Mouse (Mus musculus) heart, embryonic 10.5 days (tissue): ENCODE measurements at regions not wholly inside any gene's neighbourhood (a gene's known extent, or its start where the extent isn't known, plus 50 kb on each side); places are given as distances from the start of the nearest gene placed in this dataset.

Source experiments
- DNase-seq: peaks from one replicate; pipeline ENCODE4 v3.0.0-alpha.2; 2017; ENCODE audit warnings: low spot score
- H3K27ac ChIP-seq: fragments of 300-500 bp; sonication (generic); 2 replicates; pipeline ENCODE4 v1.5.1; 2016; ENCODE audit warnings: mild to moderate bottlenecking
- H3K27me3 ChIP-seq: fragments of 300-500 bp; sonication (generic); 2 replicates; pipeline ENCODE4 v1.6.1; 2016; ENCODE audit warnings: mild to moderate bottlenecking; ENCODE audit not compliant: poor library complexity, insufficient read depth, severe bottlenecking
- H3K36me3 ChIP-seq: fragments of 300-500 bp; sonication (generic); 2 replicates; pipeline ENCODE4 v1.6.1; 2016; ENCODE audit warnings: mild to moderate bottlenecking, moderate library complexity
- H3K4me1 ChIP-seq: fragments of 300-500 bp; sonication (generic); 2 replicates; pipeline ENCODE4 v1.6.1; 2016; ENCODE audit warnings: mild to moderate bottlenecking
- H3K4me3 ChIP-seq: fragments of 300-500 bp; sonication (generic); 2 replicates; pipeline ENCODE4 v1.5.1; 2016; ENCODE audit warnings: mild to moderate bottlenecking, moderate library complexity
- H3K9me3 ChIP-seq: fragments of 300-500 bp; sonication (generic); 2 replicates; pipeline ENCODE4 v1.6.1; 2016; ENCODE audit warnings: mild to moderate bottlenecking, moderate library complexity
- WGBS: fragments of 180-500 bp; shearing (Covaris S2); methylation state at CpG from one replicate; pipeline ENCODE4 v1.1.7; 2016; 5-methylcytosine and 5-hydroxymethylcytosine counted together

DNA sequence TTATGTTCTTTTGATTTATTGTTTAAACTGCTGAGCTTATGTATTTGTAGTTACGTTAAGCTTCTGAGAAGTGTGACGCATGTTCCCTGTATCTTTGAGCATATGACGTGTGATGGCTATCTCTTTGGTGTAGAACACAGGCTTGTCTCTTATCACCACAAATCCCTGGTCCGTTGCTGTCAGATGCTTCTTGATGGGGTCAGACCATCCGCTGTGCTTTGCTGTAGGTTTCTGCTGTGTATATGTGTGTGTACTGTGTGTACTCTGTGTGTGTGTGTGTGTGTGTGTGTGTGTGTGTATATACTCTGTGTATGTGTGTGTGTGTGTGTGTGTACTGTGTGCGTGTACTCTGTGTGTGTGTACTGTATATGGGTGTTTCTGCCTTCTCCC lies 164.5 kb downstream of the Chic2 start:
- Histone ChIP-seq H3K36me3 (no peaks in the 10 kb centered on the region), H3K4me1 (peaks cover 42% of the 10 kb centered on the region), H3K9me3 (no peaks in the 10 kb centered on the region), H3K27me3 (peaks cover 6% of the 10 kb centered on the region; the same call in 1 of the 2 replicates), H3K4me3 (no peak overlapping the region), H3K27ac (no peak overlapping the region; the same call in 1 of the 2 replicates)
- 69% methylated on average over 6 of the region's 6 CpGs for WGBS
- no peak for DNase-seq

DNA sequence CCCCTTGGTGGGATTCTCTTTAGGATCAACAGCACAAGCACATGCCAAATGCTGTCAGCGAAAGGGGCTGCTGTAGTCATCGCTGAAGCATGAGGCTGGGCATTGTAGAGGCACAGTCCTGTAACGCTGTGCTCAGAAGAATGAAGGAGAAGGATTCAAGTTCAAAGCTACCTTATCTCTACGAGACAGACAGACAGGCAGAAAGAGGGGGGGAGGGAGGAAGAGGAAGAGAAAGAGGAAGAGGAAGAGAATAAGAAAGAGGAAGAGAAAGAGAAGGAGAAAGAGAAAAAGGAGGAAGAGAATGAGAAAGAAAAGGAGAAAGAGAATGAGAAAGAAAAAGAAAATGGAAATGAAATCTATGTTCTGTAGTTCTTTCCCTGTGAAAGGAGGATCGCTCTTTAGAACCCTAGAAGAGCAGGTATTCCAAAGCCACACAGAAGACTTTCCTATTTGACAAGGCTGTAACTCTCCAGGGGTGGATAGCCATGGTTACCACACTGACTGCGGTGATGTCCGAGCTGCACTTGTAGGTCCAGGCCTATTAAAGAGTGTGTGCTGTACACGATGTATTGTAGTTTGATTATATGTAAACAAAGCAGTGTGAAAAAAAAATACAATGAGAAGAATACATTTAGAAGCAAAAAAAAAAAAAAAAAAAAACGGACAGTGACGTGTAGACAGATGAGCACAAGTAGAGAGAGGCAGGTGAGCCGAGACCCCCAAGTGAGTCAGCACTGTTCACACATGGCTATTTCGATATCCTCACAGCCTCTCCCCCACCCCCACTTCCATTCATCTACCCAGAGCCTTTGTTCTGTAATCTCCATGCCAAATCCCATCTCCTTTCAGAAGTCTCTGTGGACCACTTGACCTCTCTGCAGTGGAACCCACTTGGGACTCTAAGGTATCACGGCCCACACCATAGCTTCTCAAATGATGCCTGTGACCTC lies 165.2 kb downstream of the Chic2 start:
- no peak for DNase-seq
- Histone ChIP-seq H3K4me1 (peaks cover 49% of the 10 kb centered on the region), H3K27ac (no peak overlapping the region), H3K36me3 (no peaks in the 10 kb centered on the region), H3K27me3 (peaks cover 6% of the 10 kb centered on the region; the same call in 1 of the 2 replicates), H3K4me3 (no peak overlapping the region), H3K9me3 (no peaks in the 10 kb centered on the region)
- 71% methylated on average over 13 of the region's 13 CpGs for WGBS

DNA sequence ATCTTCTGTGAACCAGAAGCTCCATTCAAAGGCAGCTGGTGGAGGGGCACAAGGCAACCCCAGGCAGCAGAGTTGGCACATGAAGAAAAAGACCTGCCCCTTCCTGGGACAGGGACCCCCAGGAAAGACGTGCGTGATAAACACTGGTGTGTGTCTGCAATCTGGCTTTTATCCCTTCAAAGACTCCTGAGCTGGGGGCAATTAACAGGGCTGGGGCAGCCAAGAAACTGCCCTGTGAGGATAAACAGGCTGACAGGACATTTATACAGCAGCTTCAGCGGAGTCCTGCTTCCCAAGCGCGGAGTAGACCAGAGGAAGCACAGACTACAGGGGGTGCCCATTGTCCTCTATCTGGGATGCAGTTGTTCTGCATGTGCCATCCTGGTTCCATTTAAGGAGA lies 167.0 kb downstream of the Chic2 start:
- WGBS: 26% methylated on average over 5 of the region's 5 CpGs
- H3K27ac ChIP-seq: peak overlapping the region; percentile 73
- no peak for DNase-seq
- no peak overlapping the region for H3K4me3 ChIP-seq
- no peaks in the 10 kb centered on the region for H3K36me3 ChIP-seq
- peaks cover 6% of the 10 kb centered on the region; the same call in 1 of the 2 replicates for H3K27me3 ChIP-seq
- H3K4me1 ChIP-seq: peaks cover 52% of the 10 kb centered on the region
- no peaks in the 10 kb centered on the region for H3K9me3 ChIP-seq

DNA sequence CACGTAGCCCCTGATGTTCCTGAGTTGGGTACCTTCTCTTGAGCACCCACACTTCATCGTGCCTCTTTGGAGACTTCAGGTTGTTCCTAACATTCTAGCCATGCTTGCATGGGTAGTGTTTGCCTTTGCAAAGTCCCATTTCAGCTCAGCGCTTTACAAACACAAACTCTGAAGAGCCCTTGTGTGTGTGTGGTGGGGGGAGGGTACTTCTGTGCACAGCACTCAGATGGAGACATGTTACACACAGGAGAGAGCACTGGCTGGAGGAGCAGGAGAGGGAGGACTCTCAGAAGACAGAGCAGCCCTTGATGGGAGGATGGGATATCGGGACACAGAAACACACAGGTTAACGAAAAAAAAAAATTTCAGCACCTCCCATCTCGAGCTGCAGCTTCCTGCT lies 167.4 kb downstream of the Chic2 start:
- 58% methylated on average over 6 of the region's 6 CpGs for WGBS
- Histone ChIP-seq H3K27ac (0 out of 2 replicates have a peak overlapping the region, but pooled peaks have one; percentile 73), H3K36me3 (no peaks in the 10 kb centered on the region), H3K27me3 (peaks cover 6% of the 10 kb centered on the region; the same call in 1 of the 2 replicates), H3K4me3 (no peak overlapping the region), H3K4me1 (peaks cover 51% of the 10 kb centered on the region), H3K9me3 (no peaks in the 10 kb centered on the region)
- DNase-seq: no peak

DNA sequence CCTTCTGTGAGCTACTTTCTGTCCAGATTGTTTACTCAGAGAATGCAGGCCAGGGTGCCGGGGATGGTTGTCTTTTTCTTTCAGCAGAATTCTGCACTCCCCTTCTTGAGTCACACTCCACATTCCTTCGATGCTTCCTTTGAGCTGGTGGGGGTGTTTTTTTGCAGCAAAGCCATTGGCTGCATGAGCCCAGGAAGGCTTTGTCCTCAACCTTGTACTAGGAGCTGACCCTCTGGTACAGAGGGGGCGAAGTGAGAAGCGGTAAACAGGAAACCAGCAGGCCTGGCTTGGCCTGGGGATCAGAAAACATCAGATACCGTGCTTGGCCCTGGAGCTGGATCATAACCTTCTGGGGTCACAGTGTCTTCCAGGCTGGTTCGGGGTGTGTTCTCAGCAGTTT lies 169.9 kb downstream of the Chic2 start:
- DNase-seq: no peak
- Histone ChIP-seq H3K4me1 (peaks cover 34% of the 10 kb centered on the region), H3K27ac (0 out of 2 replicates have a peak overlapping the region, but pooled peaks have one; percentile 62), H3K36me3 (no peaks in the 10 kb centered on the region), H3K27me3 (peaks cover 13% of the 10 kb centered on the region; the same call in 1 of the 2 replicates), H3K4me3 (no peak overlapping the region), H3K9me3 (no peaks in the 10 kb centered on the region)
- 23% methylated on average over 6 of the region's 6 CpGs for WGBS

DNA sequence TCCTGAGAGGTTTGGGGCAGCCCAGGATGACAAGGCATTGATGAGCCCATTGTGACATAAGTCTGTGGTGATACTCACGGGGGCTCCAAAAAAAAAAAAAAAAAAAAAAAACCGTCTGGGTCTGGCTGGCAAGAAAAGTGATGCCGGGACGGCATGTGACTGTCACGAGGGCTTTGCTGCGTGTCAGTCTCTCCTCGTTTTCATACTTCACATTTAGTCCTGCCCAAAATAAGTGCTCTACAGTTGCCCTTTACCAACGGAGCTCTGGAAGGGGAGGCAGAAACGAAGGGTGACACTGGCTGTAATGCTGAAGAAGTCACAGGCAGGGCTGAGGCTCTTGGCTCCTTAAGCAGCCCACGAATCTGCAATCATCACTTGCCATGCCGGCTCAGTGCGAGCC lies 167.9 kb upstream of the Lnx1 start:
- H3K4me1 ChIP-seq: peaks cover 25% of the 10 kb centered on the region
- no peaks in the 10 kb centered on the region for H3K9me3 ChIP-seq
- no peak for DNase-seq
- H3K36me3 ChIP-seq: no peaks in the 10 kb centered on the region
- H3K27ac ChIP-seq: no peak overlapping the region
- H3K4me3 ChIP-seq: no peak overlapping the region
- H3K27me3 ChIP-seq: peaks cover 11% of the 10 kb centered on the region; the same call in 1 of the 2 replicates
- 71% methylated on average over 12 of the region's 12 CpGs for WGBS

DNA sequence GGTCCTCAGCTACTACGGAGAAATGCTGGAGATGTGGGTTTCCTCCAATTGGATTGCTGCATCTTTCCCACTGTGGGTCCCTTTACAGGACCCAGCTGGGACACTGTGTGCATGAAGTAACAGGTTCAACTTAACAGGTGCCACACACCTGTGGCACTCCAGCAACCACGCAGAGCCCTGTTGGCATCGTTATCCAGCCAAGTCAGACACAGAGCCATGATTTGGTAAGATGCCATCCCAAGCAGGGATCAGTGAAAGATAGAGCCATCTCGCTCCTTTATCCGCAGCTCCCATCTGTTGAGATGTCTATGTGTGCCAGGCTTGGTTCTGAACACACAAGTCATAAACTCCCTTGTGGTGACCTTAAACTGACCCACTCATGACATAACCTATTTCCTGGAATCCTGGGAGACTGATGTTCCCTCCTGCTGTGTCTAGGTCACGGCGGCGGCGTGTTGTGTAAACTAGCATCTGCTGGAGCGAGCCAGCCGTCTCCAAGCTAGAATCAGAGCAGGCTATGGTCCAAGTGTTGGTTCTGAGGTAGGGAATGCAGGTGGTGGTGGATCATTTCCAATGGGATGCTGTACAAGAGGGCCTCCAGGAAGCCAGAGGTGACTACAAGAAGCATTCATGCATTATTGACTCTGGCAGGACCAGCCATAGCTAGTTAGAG lies 164.5 kb upstream of the Lnx1 start:
- DNase-seq: no peak
- H3K27ac ChIP-seq: no peak overlapping the region; the same call in 1 of the 2 replicates
- 93% methylated on average over 11 of the region's 11 CpGs for WGBS

DNA sequence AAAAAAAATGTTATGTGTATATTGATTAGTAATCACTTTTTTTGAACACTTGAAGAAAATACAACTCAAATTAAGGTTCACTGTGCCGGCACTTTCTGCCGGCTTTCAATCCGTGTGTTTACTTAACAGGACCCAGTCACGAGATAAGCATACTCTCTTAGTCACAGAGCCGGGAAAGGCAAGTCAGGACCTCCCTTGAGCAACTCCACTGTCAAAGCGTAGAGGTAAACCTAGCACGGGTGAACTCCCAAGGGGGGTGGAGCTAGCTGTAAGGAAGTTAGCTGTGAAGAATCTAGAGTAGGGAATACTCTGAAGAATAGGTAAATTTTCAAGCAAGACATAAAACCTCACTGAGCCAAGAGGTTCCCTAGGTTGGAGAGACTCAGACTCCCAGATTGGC lies 164.0 kb upstream of the Lnx1 start:
- Histone ChIP-seq H3K36me3 (no peaks in the 10 kb centered on the region), H3K27ac (no peak overlapping the region), H3K27me3 (peaks cover 14% of the 10 kb centered on the region; the same call in 1 of the 2 replicates), H3K4me3 (no peak overlapping the region), H3K4me1 (peaks cover 10% of the 10 kb centered on the region; the same call in 1 of the 2 replicates), H3K9me3 (no peaks in the 10 kb centered on the region)
- no peak for DNase-seq
- WGBS: 12% methylated on average over 7 of the region's 7 CpGs

More for the DNA sequence above, 164.5 kb upstream of the Lnx1 start:
- Histone ChIP-seq H3K36me3 (no peaks in the 10 kb centered on the region), H3K4me3 (no peak overlapping the region), H3K9me3 (no peaks in the 10 kb centered on the region), H3K27me3 (peaks cover 14% of the 10 kb centered on the region; the same call in 1 of the 2 replicates), H3K4me1 (peaks cover 10% of the 10 kb centered on the region; the same call in 1 of the 2 replicates)

DNA sequence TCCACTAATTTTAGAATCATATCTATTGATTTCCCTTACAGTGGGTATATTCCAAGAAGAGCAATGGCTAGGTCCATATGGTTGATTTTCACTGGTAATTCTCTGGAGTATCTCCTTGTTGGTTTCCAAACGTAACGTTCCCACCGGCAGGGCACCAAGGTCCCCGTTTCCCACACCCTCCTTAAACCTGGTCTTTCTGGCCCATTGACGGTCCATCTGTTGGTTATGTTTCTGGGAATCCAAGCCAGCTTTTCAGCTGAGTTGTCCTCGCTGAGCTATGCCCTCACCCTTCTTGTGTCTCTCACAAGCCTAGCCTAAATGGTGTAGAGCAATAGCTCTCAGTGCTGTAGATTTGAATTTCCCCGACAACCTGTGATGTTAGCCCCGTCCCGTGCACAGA lies 162.7 kb upstream of the Lnx1 start:
- Histone ChIP-seq H3K36me3 (no peaks in the 10 kb centered on the region), H3K9me3 (no peaks in the 10 kb centered on the region), H3K27ac (no peak overlapping the region), H3K4me3 (no peak overlapping the region), H3K27me3 (peaks cover 8% of the 10 kb centered on the region; the same call in 1 of the 2 replicates), H3K4me1 (peaks cover 10% of the 10 kb centered on the region; the same call in 1 of the 2 replicates)
- DNase-seq: no peak
- 91% methylated on average over 9 of the region's 9 CpGs for WGBS

DNA sequence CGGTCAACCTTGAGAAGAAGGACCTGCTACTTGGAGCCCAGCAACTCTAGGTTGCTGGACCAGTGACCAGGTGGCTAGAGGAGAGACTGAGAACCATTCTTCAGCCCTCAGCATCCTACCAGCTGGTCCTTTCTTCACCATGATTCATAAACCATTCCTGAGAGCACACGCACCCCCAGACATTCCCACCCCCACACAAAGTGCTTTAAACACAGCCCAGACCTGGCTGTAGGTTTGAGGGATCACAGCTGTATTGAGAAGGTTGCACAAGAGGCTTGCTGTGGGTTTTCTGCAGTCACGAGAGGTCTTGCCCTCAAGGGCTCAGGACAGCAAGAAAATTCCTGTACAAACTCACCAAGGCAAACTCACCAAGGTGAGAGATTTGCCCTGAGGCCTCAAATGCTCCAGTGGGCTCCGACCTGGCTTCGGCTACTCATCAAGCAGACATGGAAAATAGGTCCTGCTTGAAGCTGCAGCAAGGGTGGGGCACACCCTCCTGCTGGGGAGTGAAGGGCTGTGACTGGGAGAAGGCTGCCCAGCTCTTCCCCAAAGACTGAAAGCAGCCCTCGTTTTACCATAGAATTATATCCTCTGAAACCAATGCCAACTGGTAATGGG lies 161.9 kb upstream of the Lnx1 start:
- H3K27ac ChIP-seq: no peak overlapping the region
- H3K4me3 ChIP-seq: no peak overlapping the region
- H3K4me1 ChIP-seq: peaks cover 10% of the 10 kb centered on the region; the same call in 1 of the 2 replicates
- DNase-seq: no peak
- no peaks in the 10 kb centered on the region for H3K36me3 ChIP-seq
- peaks cover 8% of the 10 kb centered on the region; the same call in 1 of the 2 replicates for H3K27me3 ChIP-seq
- WGBS: 82% methylated on average over 6 of the region's 6 CpGs
- H3K9me3 ChIP-seq: no peaks in the 10 kb centered on the region

DNA sequence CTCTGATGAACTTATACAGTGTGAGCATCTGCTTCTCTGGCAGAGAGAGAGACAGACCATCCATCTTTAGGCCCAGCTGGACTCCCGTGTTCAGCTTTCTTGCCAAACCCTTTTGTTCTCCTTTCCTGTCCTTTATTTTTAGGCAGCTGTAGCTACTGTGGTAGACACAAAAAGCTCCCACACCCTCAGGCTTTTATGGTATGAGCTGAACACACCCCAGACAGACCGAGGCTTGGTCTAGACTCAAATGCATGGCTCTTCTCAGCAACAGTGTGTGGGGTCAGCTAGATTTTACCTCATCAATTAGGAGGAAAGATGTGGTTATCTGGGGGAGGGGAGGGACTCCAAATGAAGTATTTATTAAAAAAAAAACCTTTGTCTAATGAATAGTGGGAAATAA lies 158.6 kb upstream of the Lnx1 start:
- WGBS: 61% methylated on average over 2 of the region's 2 CpGs
- no peak for DNase-seq
- Histone ChIP-seq H3K4me3 (no peak overlapping the region), H3K4me1 (0 out of 2 replicates have a peak, but pooled peaks cover 2% of the 10 kb centered on the region), H3K27me3 (peaks cover 8% of the 10 kb centered on the region; the same call in 1 of the 2 replicates), H3K9me3 (no peaks in the 10 kb centered on the region), H3K27ac (no peak overlapping the region), H3K36me3 (no peaks in the 10 kb centered on the region)

DNA sequence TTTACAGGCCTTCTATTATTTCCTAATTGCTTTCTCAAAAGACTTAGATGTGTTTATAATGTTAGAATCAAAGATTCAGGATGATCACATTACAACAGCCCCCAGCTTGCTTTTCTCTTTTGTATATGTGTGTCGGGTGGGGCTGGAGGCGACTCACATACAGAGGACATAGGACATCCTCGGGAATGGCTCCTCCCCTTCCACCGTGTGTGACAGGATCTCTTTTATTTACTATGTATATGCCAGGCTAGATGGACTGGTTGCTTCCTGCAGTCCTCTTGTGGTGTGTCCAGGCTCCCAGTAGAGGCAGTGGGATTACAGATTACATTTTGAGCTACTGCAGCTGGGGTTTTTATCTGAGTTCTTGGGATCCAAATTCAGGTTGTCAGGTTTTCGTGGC lies 155.1 kb upstream of the Lnx1 start:
- Histone ChIP-seq H3K9me3 (no peaks in the 10 kb centered on the region), H3K4me3 (no peak overlapping the region), H3K27me3 (no peaks in the 10 kb centered on the region), H3K36me3 (no peaks in the 10 kb centered on the region), H3K4me1 (peaks cover 6% of the 10 kb centered on the region; the same call in 1 of the 2 replicates), H3K27ac (no peak overlapping the region)
- WGBS: 56% methylated on average over 5 of the region's 5 CpGs
- DNase-seq: no peak
